Mouse (Mus musculus) neural tube, embryonic 11.5 days (tissue): Measurements from ENCODE around the gene Kptn. TPM values are rescaled to one million over a fixed set of nuclear protein-coding genes. Genes with fewer than 3 reads are reported as not detected.

Experiments used
- ATAC-seq: fragments of 200-750 bp; cut with Nextera tagmentation; 2 replicates; pipeline ENCODE4 v1.8.0; 2017; ENCODE audit warnings: moderate number of reproducible peaks, mild to moderate bottlenecking, moderate TSS enrichment, moderate library complexity; ENCODE audit not compliant: insufficient read depth, low FRiP score, low TSS enrichment
- DNase-seq: peaks from one replicate; pipeline ENCODE4 v3.0.0-alpha.2; 2015; ENCODE audit warnings: low spot score
- H3K27ac ChIP-seq: fragments of 300-500 bp; sonication (generic); 2 replicates; pipeline ENCODE4 v1.5.1; 2014; ENCODE audit warnings: low read depth, mild to moderate bottlenecking, low read length
- H3K27me3 ChIP-seq: fragments of 300-500 bp; sonication (generic); 2 replicates; pipeline ENCODE4 v1.6.1; 2014; ENCODE audit warnings: mild to moderate bottlenecking, low read length, mixed read lengths; ENCODE audit not compliant: control insufficient read depth, insufficient read depth
- H3K36me3 ChIP-seq: fragments of 300-500 bp; sonication (generic); 2 replicates; pipeline ENCODE4 v1.6.1; 2014; ENCODE audit warnings: mild to moderate bottlenecking, low read length, moderate library complexity, mixed read lengths; ENCODE audit not compliant: control insufficient read depth, insufficient read depth
- H3K4me1 ChIP-seq: fragments of 300-500 bp; sonication (generic); 2 replicates; pipeline ENCODE4 v1.6.1; 2014; ENCODE audit warnings: low read length, mixed read lengths; ENCODE audit not compliant: control insufficient read depth, insufficient read depth
- H3K4me2 ChIP-seq: fragments of 300-500 bp; sonication (generic); 2 replicates; pipeline ENCODE4 v1.6.1; 2014; ENCODE audit warnings: low read depth, mild to moderate bottlenecking, moderate library complexity
- H3K4me3 ChIP-seq: fragments of 300-500 bp; sonication (generic); 2 replicates; pipeline ENCODE4 v1.5.1; 2014; ENCODE audit warnings: low read depth, low read length
- H3K9ac ChIP-seq: fragments of 300-500 bp; sonication (generic); 2 replicates; pipeline ENCODE4 v1.6.1; 2014; ENCODE audit warnings: mild to moderate bottlenecking, low read length
- H3K9me3 ChIP-seq: fragments of 300-500 bp; sonication (generic); 2 replicates; pipeline ENCODE4 v1.6.1; 2016; ENCODE audit warnings: low read length; ENCODE audit not compliant: control insufficient read depth
- WGBS: fragments of 180-500 bp; shearing (Covaris S2); extraction: QIAGEN DNeasy Blood & Tissue Kit; methylation state at CpG from one replicate; pipeline ENCODE4 v1.1.7; 2014; 5-methylcytosine and 5-hydroxymethylcytosine counted together
- polyA plus RNA-seq: library from polyadenylated mRNA; unstranded; fragments of >200 nt; fragmentation: Nextera tagmentation; extraction: Ambion mirVana; gene quantifications from 2 replicates; pipeline ENCODE4 v1.2.1, GENCODE M21; 2014

The Kptn gene
- 21.1 and 22.8 TPM in 2 replicates for polyA plus RNA-seq

GRCm38 (mm10) chr7:16119569-16120261 lies at the start of gene Kptn:
Gene Kptn, plus strand, starts transcription at chr7:16119895.
- Histone ChIP-seq H3K36me3 (peaks cover 9% of the 10 kb centered on the region), H3K27ac (peak within 1 kb of the TSS; percentile 51; the same call in 1 of the 2 replicates), H3K4me3 (peak within 1 kb of the TSS; percentile 45), H3K4me2 (peak within 1 kb of the TSS; percentile 50), H3K4me1 (peaks cover 2% of the 10 kb centered on the region), H3K9ac (peak within 1 kb of the TSS; percentile 57), H3K27me3 (no peaks in the 10 kb centered on the region), H3K9me3 (no peaks in the 10 kb centered on the region)
- ATAC-seq: peak; percentile 87
- WGBS: under 1% methylated on average over 33 of the region's 33 CpGs
- DNase-seq: peak; percentile 91

- DNase-seq (no peak), ATAC-seq (no peak)
- H3K4me1 ChIP-seq: no peaks in the 10 kb centered on the region
- no peaks in the 10 kb centered on the region for H3K9me3 ChIP-seq
- H3K36me3 ChIP-seq: no peaks in the 10 kb centered on the region
- no peak overlapping the region for H3K9ac ChIP-seq
- no peak overlapping the region for H3K4me3 ChIP-seq
- no peak overlapping the region for H3K27ac ChIP-seq
- H3K27me3 ChIP-seq: no peaks in the 10 kb centered on the region
- H3K4me2 ChIP-seq: no peak overlapping the region
Measured at GRCm38 (mm10) chr7:16070846-16071245, 48.8 kb upstream of the Kptn start.

- no peaks in the 10 kb centered on the region for H3K9me3 ChIP-seq
- H3K36me3 ChIP-seq: no peaks in the 10 kb centered on the region
- 81% methylated on average over 6 of the region's 6 CpGs for WGBS
- no peaks in the 10 kb centered on the region for H3K27me3 ChIP-seq
- no peak for ATAC-seq
- H3K4me3 ChIP-seq: no peak overlapping the region
- no peak for DNase-seq
- no peaks in the 10 kb centered on the region for H3K4me1 ChIP-seq
- no peak overlapping the region for H3K27ac ChIP-seq
- H3K9ac ChIP-seq: no peak overlapping the region
- no peak overlapping the region for H3K4me2 ChIP-seq
Measured at GRCm38 (mm10) chr7:16071906-16072305, 47.8 kb upstream of the Kptn start.

GRCm38 (mm10) chr7:16079947-16080346 lies 39.7 kb upstream of the Kptn start:
- whole genome bisulfite sequencing: 82% methylated on average over 1 of the region's 1 CpGs

GRCm38 (mm10) chr7:16080581-16080980 lies 39.1 kb upstream of the Kptn start:
- Histone ChIP-seq H3K4me1 (no peaks in the 10 kb centered on the region), H3K4me3 (no peak overlapping the region), H3K36me3 (no peaks in the 10 kb centered on the region), H3K27ac (no peak overlapping the region), H3K27me3 (no peaks in the 10 kb centered on the region), H3K9me3 (no peaks in the 10 kb centered on the region), H3K4me2 (no peak overlapping the region), H3K9ac (no peak overlapping the region)
- ATAC-seq (no peak), DNase-seq (no peak)
- 74% methylated on average over 4 of the region's 4 CpGs for WGBS

More at GRCm38 (mm10) chr7:16079947-16080346, 39.7 kb upstream of the Kptn start:
- Histone ChIP-seq H3K27me3 (no peaks in the 10 kb centered on the region), H3K9ac (no peak overlapping the region), H3K36me3 (no peaks in the 10 kb centered on the region), H3K27ac (no peak overlapping the region), H3K4me1 (no peaks in the 10 kb centered on the region), H3K4me2 (no peak overlapping the region), H3K9me3 (no peaks in the 10 kb centered on the region), H3K4me3 (no peak overlapping the region)
- DNase-seq (no peak), ATAC-seq (no peak)

- Histone ChIP-seq H3K4me2 (no peak overlapping the region), H3K27ac (no peak overlapping the region), H3K27me3 (no peaks in the 10 kb centered on the region), H3K9me3 (no peaks in the 10 kb centered on the region), H3K9ac (no peak overlapping the region), H3K4me3 (no peak overlapping the region), H3K4me1 (no peaks in the 10 kb centered on the region), H3K36me3 (no peaks in the 10 kb centered on the region)
- ATAC-seq: no peak
- 62% methylated on average over 4 of the region's 4 CpGs for WGBS
- no peak for DNase-seq
Measured at GRCm38 (mm10) chr7:16083361-16083760, 36.3 kb upstream of the Kptn start.

GRCm38 (mm10) chr7:16087587-16087986 lies 32.1 kb upstream of the Kptn start:
- Histone ChIP-seq H3K9ac (no peak overlapping the region), H3K4me1 (no peaks in the 10 kb centered on the region), H3K4me3 (no peak overlapping the region), H3K27me3 (no peaks in the 10 kb centered on the region), H3K36me3 (no peaks in the 10 kb centered on the region), H3K27ac (no peak overlapping the region), H3K9me3 (no peaks in the 10 kb centered on the region), H3K4me2 (no peak overlapping the region)
- 79% methylated on average over 2 of the region's 2 CpGs for WGBS
- no peak for ATAC-seq
- no peak for DNase-seq

- WGBS: 76% methylated on average over 3 of the region's 3 CpGs
- no peak for ATAC-seq
- H3K9me3 ChIP-seq: no peaks in the 10 kb centered on the region
- no peak overlapping the region for H3K4me2 ChIP-seq
- H3K27me3 ChIP-seq: no peaks in the 10 kb centered on the region
- no peaks in the 10 kb centered on the region for H3K36me3 ChIP-seq
- H3K27ac ChIP-seq: no peak overlapping the region
- H3K4me1 ChIP-seq: peaks cover 7% of the 10 kb centered on the region
- no peak overlapping the region for H3K4me3 ChIP-seq
- no peak overlapping the region for H3K9ac ChIP-seq
- DNase-seq: no peak
Measured at GRCm38 (mm10) chr7:16094592-16094991, 25.1 kb upstream of the Kptn start.
